Mouse (Mus musculus): ENCODE measurements around the gene Prr36. TPM values are rescaled to one million over a fixed set of nuclear protein-coding genes. Genes with fewer than 3 reads are reported as not detected.

Prr36 gene
- total and polyA plus RNA-seq, 3 experiments, result 0.08 to 0.58 TPM; not detected in 1

DNA sequence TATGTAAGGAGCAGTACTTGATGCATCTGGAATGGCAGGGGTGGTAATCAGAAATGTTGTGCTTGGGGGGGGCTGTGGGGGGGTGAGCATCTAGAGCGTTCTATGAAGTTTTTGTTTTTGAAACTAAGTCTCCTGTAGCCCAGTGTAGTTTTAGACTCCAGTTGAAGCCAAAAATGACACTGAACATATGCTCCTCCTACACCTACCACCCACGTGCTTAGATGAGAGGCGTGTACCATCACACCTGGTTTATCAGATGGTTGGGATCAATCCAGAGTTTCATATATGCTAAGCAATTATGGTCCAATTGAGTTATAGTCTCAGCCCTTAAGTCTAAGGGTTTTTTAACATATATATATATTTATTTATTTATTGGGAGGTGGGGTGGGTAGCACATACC, 2.4 kb upstream of the Prr36 start:
- H3K36me3 ChIP-seq (ENCODE audit: control insufficient read depth in 1 of 2, insufficient read depth in 2 of 2, low read length in 2 of 2), result peaks cover 0 to 12% of the 10 kb centered on the region in 2 experiments; a peak in 2 of 4 replicates
- no peak overlapping the region for H3K4me3 ChIP-seq (ENCODE audit: control insufficient read depth in 1 of 2, insufficient read depth in 1 of 2, low read depth in 2 of 2, low read length in 2 of 2)
- H3K4me1 ChIP-seq (ENCODE audit: control insufficient read depth in 1 of 2, insufficient read depth in 2 of 2, low read length in 2 of 2), result peaks cover 8 to 20% of the 10 kb centered on the region in 2 experiments
- H3K9ac ChIP-seq (ENCODE audit: control insufficient read depth, low read depth, low read length, poor library complexity, severe bottlenecking), result no peak overlapping the region
- TF ChIP-seq BHLHE40 (IDR thresholded peaks at IDR 0.05; ENCODE audit: borderline replicate concordance, low read depth, low read length) (no peak), GABPA (IDR thresholded peaks at IDR 0.05; ENCODE audit: low read depth, low read length) (no peak), GATA1 (IDR thresholded peaks at IDR 0.05; ENCODE audit: low read depth, low read length) (no peak), EP300 (IDR thresholded peaks at IDR 0.05; ENCODE audit: low read depth in 1 of 2, low read length in 2 of 2) (no peak), SMC3 (IDR thresholded peaks at IDR 0.05; ENCODE audit: low read depth, low read length) (no peak), SIN3A (IDR thresholded peaks at IDR 0.05; ENCODE audit: low read length) (no peak)
- DNase-seq (ENCODE audit: low read depth, low spot score), result no peak
- no peak overlapping the region for H3K27ac ChIP-seq (ENCODE audit: control insufficient read depth, low read depth, low read length)
- H3K9me3 ChIP-seq (replicated peaks; ENCODE audit: insufficient read depth, low read length), result no peaks in the 10 kb centered on the region
- no peaks in the 10 kb centered on the region for H3K79me2 ChIP-seq (ENCODE audit: control insufficient read depth, insufficient read depth, low read length, poor library complexity)
- H3K27me3 ChIP-seq (ENCODE audit: control insufficient read depth in 1 of 2, insufficient read depth in 2 of 2, low read length in 2 of 2), result no peaks in the 10 kb centered on the region

DNA sequence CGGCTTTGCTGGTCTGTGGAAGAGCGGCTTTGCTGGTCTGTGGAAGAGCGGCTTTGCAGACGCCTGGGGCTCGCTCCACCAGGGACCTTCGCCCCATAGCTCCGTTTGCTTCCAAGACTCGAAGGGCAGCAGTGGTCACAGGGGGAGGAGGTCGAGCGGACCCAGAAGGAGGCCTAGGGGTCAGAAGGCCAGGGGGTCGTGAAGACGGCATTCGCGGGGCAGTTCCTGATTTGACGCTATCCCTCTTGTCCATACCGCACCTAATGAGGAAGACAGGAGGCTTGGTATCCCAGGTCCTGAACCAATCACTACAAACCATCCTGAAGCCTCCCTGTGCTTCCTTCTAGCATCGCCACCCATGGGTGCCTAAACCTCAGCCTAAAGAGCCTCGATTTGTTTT, 963 bp downstream of the Prr36 start:
- no peaks in the 10 kb centered on the region for H3K79me2 ChIP-seq (ENCODE audit: control insufficient read depth, insufficient read depth, low read length, poor library complexity)
- H3K4me1 ChIP-seq (ENCODE audit: control insufficient read depth in 1 of 2, insufficient read depth in 2 of 2, low read length in 2 of 2), result peaks cover 2 to 17% of the 10 kb centered on the region in 2 experiments; a peak in 3 of 4 replicates
- H3K9me3 ChIP-seq (replicated peaks; ENCODE audit: insufficient read depth, low read length), result no peaks in the 10 kb centered on the region
- DNase-seq (ENCODE audit: low read depth, low spot score), result no peak
- H3K27me3 ChIP-seq (ENCODE audit: control insufficient read depth in 1 of 2, insufficient read depth in 2 of 2, low read length in 2 of 2), result no peaks in the 10 kb centered on the region
- H3K36me3 ChIP-seq (ENCODE audit: control insufficient read depth in 1 of 2, insufficient read depth in 2 of 2, low read length in 2 of 2), result peaks cover 0 to 2% of the 10 kb centered on the region in 2 experiments; a peak in 2 of 4 replicates
- H3K27ac ChIP-seq (ENCODE audit: control insufficient read depth, low read depth, low read length), result no peak overlapping the region
- H3K4me3 ChIP-seq (ENCODE audit: control insufficient read depth in 1 of 2, insufficient read depth in 1 of 2, low read depth in 2 of 2, low read length in 2 of 2), result no peak overlapping the region
- TF ChIP-seq KAT2A (conservative IDR thresholded peaks at IDR 0.05; ENCODE audit: low read depth, low read length) (no peak), NRF1 (IDR thresholded peaks at IDR 0.05; ENCODE audit: insufficient read depth, low read depth, low read length, poor library complexity, severe bottlenecking) (no peak), MAX (IDR thresholded peaks at IDR 0.05; ENCODE audit: low read length) (no peak), CTCF (IDR thresholded peaks at IDR 0.05 in 2 of 3, conservative IDR thresholded peaks at IDR 0.05 in 1 of 3; ENCODE audit: control insufficient read depth in 1 of 3, insufficient read depth in 1 of 3, low read depth in 2 of 3, low read length in 3 of 3, poor library complexity in 1 of 3, severe bottlenecking in 1 of 3) (no peak), MXI1 (IDR thresholded peaks at IDR 0.05; ENCODE audit: low read depth, low read length) (no peak)
- H3K9ac ChIP-seq (ENCODE audit: control insufficient read depth, low read depth, low read length, poor library complexity, severe bottlenecking), result no peak overlapping the region

DNA sequence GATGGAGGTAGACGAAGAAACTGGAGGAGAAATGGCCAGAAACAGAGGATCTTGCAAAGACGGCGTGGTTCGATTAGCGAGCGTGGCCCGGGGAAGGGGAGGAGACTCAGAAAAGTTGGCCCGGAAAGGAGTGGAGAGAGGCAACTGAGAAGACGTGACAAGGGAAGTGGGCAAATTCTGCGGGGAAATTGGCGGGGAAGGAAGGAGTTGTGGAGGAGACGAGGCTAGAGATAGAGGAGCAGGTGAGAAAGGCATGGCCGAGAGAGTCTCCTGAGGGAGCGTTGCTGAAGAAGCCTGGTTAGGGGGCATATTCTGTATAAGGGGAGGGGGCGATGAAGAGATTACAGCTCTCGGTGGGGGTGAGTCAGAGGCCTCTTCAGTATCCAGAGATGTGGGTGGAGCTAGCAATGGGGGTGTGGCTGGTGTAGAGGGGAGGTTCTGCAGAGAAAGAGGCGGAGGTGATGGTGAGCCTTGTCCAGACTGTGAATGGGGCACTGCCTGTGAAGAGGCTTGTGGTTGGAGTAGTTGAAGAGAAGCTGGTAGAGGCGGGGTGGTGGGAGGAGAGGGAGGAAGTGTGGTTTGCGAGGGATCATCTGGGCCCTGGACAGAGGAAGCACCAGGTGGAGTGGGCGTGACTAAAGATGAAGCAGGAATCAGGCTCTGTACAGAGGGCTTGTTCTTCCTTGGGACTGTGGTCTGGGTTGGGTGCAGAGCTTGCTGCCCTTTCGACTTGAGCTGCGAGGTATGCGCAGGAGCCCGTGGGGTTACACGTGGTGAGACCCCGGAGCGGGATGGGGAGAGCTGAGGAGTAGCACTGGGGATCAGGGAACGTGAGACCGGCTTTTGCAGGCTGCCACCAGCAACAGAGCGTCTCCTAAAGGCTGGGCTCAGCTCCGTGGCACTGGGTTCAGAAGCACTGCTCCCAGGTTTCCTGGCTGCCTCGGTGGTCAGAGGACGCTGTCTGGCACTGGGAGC, 3.0 kb downstream of the Prr36 start:
- no peaks in the 10 kb centered on the region for H3K9me3 ChIP-seq (replicated peaks; ENCODE audit: insufficient read depth, low read length)
- H3K4me3 ChIP-seq (ENCODE audit: control insufficient read depth in 1 of 2, insufficient read depth in 1 of 2, low read depth in 2 of 2, low read length in 2 of 2), result peak overlapping the region; percentile 60 to 88
- H3K27me3 ChIP-seq (ENCODE audit: control insufficient read depth in 1 of 2, insufficient read depth in 2 of 2, low read length in 2 of 2), result no peaks in the 10 kb centered on the region
- DNase-seq (ENCODE audit: low read depth, low spot score), result peak; percentile 94
- H3K36me3 ChIP-seq (ENCODE audit: control insufficient read depth in 1 of 2, insufficient read depth in 2 of 2, low read length in 2 of 2), result peaks cover 0 to 2% of the 10 kb centered on the region in 2 experiments; a peak in 2 of 4 replicates
- no peaks in the 10 kb centered on the region for H3K79me2 ChIP-seq (ENCODE audit: control insufficient read depth, insufficient read depth, low read length, poor library complexity)
- H3K9ac ChIP-seq (ENCODE audit: control insufficient read depth, low read depth, low read length, poor library complexity, severe bottlenecking), result peak overlapping the region; percentile 64
- peak overlapping the region; percentile 51 for H3K27ac ChIP-seq (ENCODE audit: control insufficient read depth, low read depth, low read length)
- TF ChIP-seq MAX (IDR thresholded peaks at IDR 0.05; ENCODE audit: low read length), result peak; percentile 35; the same call in 1 of the 2 replicates
- TF ChIP-seq NELFE (IDR thresholded peaks at IDR 0.05; ENCODE audit: low read depth, low read length), result peak; percentile 37; the same call in 1 of the 2 replicates
- TF ChIP-seq MAZ (IDR thresholded peaks at IDR 0.05; ENCODE audit: low read depth, low read length), result peak; percentile 63; the same call in 1 of the 2 replicates
- peak; percentile 43; the same call in 1 of the 2 replicates for TF ChIP-seq ETS1 (IDR thresholded peaks at IDR 0.05; ENCODE audit: low read depth, low read length)
- TF ChIP-seq TBP (IDR thresholded peaks at IDR 0.05; ENCODE audit: low read depth, low read length), result peak; percentile 11; the same call in 1 of the 2 replicates
- TF ChIP-seq POLR2A (IDR thresholded peaks at IDR 0.05; ENCODE audit: control insufficient read depth in 1 of 2, insufficient read depth in 1 of 2, low read depth in 1 of 2, low read length in 2 of 2, poor library complexity in 1 of 2), result 0 out of 4 replicates have a peak, but pooled peaks of 1 of the 2 experiments have one; percentile 39
- no peak for TF ChIP-seq ZMIZ1 (IDR thresholded peaks at IDR 0.05; ENCODE audit: low read depth, low read length)
- 0 out of 2 replicates have a peak, but pooled peaks have one; percentile 5 for TF ChIP-seq HCFC1 (IDR thresholded peaks at IDR 0.05; ENCODE audit: low read depth, low read length)
- TF ChIP-seq SIN3A (IDR thresholded peaks at IDR 0.05; ENCODE audit: low read length), result peak; percentile 60
- no peak for TF ChIP-seq CHD2 (IDR thresholded peaks at IDR 0.05; ENCODE audit: low read length)
- peaks cover 2 to 15% of the 10 kb centered on the region in 2 experiments; a peak in 3 of 4 replicates for H3K4me1 ChIP-seq (ENCODE audit: control insufficient read depth in 1 of 2, insufficient read depth in 2 of 2, low read length in 2 of 2)

Measured in MEL (cell line).